Mouse (Mus musculus) urinary bladder, postnatal 0 days (tissue): ENCODE data around the gene Rasd2. TPM values are rescaled to one million over a fixed set of nuclear protein-coding genes. Genes with fewer than 3 reads are reported as not detected.

Source experiments
- polyA plus RNA-seq: library from polyadenylated mRNA; unstranded; fragments of >200 nt; fragmentation: Nextera tagmentation; extraction: Ambion mirVana; gene quantifications from 2 replicates; pipeline ENCODE4 v1.2.1, GENCODE M21; 2015

Rasd2 gene
- 8.3 and 8.7 TPM in 2 replicates for polyA plus RNA-seq

DNA sequence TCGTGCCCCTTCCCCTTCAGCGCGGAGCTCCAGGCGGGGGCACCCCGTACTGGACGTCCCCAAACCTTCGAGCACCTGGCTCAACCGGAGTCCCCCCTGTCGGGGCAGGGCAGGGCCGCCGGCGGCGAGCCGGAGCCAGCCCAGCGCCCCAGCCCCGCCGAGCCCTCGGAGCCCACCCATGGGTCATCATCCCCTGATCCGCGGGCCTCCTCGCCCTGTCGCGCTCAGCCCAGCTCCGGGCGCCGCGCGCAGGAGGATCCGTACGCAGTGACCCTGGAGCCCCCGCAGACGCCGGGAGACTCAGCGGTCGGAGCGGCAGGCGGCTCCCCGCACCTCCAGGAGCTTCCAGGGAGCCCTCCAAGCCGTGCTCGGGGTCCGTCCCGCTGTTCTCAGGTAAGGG lies at the start of gene Rasd2:
Rasd2 (plus strand) TSS at position 259 of the 400 bp plus-strand sequence.

Other genes starting within 250 kb of the Rasd2 start
- 11.9 and 15.0 TPM in 2 replicates for gene Hmgxb4, start 220.6 kb upstream of the Rasd2 start, polyA plus RNA-seq
- gene Tom1, start 180.2 kb upstream of the Rasd2 start, polyA plus RNA-seq = 23.3 and 23.8 TPM in 2 replicates
- 75.4 and 271 TPM in 2 replicates for gene Hmox1, start 120.3 kb upstream of the Rasd2 start, polyA plus RNA-seq
- 30.8 and 36.7 TPM in 2 replicates for gene Mcm5, start 104.4 kb upstream of the Rasd2 start, polyA plus RNA-seq
- gene Gm10358, start 192.6 kb downstream of the Rasd2 start, polyA plus RNA-seq = 0.16 and 0.30 TPM in 2 replicates
- gene Iqcm, start 234.8 kb downstream of the Rasd2 start, polyA plus RNA-seq = not detected in 2 replicates